Mouse (Mus musculus) testis, adult 2 months (tissue): ENCODE data around the gene Gm10188.

Source experiments
- CTCF ChIP-seq: fragments of 200-500 bp; IDR thresholded peaks from 2 replicates; pipeline ENCODE4 v1.5.1; 2012; ENCODE audit warnings: low read depth, mild to moderate bottlenecking, inconsistent platforms, low read length, moderate library complexity; ENCODE audit not compliant: control insufficient read depth, insufficient read depth, insufficient replicate concordance
- POLR2A ChIP-seq: fragments of 200-500 bp; IDR thresholded peaks from 2 replicates; pipeline ENCODE4 v1.6.1; 2012; ENCODE audit warnings: low read depth, mild to moderate bottlenecking, inconsistent platforms, low read length, moderate library complexity; ENCODE audit not compliant: control insufficient read depth

DNA sequence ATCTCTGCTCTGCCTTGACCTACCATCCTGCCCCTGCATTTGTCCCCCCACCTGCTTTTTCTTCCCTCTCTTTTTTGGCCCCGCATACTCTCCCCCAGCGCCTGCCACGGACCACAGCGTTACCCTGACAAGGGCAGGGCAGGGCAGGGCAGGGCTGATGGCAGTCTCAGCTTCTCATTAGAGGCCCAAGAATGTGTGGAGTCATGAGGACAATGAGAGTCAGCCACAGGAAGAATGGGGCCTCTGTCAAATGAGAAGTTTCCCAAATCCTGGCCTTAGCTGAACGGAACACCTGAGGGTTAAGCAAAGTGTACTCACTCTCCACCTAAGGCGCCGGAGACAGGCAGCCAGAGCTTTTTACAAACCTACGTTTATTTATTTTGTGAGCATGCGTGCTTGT lies 34.5 kb downstream of the Gm10188 start:
- TF ChIP-seq CTCF (no peak), POLR2A (no peak)
